Mouse (Mus musculus): ENCODE results near the gene Tub.

Tub gene

DNA sequence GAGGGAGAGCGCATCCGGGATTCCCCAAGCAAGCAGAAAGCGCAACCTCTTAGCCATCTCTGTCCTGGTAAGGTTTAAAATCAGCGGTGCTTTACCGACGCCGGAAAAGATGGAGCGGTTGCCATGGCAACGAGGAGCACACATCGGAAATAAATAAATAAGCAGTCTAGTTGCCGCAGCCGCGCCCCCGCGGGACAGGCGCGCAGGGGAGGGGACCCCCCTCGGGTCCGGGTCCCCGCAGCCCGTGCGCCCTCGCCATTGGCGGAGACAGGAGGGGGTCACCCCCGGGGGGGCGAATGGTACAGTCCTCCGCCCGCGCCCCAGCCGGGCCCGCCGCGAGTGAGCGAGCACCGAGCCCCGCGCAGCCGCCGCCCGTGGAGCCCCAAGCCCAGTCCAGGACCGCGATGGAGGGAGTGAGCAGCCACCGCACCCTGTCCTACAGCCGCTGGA lies at the start of gene Tub:
Gene Tub, plus strand, starts transcription at position 27 of the 450 bp plus-strand sequence.
- DNase-seq, result peak; percentile 87

GRCm38 (mm10) chr7:108903969-108904368 lies 46.2 kb upstream of the Tub start:
- no peak for DNase-seq

- no peak for DNase-seq
Observed at GRCm38 (mm10) chr7:108927043-108927442, 23.1 kb upstream of the Tub start.

DNA sequence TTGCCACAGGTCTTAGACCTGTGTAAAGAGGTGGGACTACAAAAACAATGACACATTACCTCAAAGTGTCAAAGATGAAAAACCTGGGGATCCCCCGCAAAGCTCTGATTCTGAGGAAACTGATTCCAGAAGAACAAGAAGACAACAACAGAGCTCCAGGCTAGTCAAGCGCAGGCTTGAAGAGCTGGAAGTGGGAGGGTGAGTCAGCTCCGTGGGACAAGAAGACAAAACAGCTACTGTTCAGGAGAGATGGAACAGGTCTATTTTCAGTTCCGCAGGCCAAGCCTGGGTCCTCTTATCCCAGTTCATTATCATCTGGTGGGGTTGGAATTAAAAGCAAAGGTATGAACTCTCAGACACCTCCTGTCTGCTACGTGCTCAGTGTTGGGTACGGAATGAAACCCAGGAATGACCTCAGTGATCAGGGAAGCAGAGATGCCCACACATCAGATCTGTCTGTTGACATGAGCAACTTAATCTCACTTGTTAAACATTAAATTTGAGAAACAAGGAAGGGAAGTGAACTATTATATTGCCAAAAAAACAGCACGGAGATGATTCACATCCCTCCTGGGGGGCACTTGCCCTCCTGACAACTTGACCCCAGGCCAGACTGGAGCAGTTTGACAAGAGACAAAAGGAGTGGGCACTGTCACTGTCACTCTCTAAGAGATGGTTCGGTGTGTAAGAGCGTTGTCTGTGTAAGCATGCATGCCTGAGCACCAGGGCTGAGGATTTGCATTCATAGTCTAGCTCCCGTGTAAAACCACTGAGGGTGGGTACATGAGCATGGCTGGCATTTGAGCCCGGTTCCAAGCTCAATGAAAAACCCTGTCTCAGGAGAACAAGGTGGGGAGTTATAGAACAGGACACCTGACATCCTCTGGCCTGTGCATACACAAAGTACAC lies 21.6 kb upstream of the Tub start:
- DNase-seq, result peak; percentile 64

DNA sequence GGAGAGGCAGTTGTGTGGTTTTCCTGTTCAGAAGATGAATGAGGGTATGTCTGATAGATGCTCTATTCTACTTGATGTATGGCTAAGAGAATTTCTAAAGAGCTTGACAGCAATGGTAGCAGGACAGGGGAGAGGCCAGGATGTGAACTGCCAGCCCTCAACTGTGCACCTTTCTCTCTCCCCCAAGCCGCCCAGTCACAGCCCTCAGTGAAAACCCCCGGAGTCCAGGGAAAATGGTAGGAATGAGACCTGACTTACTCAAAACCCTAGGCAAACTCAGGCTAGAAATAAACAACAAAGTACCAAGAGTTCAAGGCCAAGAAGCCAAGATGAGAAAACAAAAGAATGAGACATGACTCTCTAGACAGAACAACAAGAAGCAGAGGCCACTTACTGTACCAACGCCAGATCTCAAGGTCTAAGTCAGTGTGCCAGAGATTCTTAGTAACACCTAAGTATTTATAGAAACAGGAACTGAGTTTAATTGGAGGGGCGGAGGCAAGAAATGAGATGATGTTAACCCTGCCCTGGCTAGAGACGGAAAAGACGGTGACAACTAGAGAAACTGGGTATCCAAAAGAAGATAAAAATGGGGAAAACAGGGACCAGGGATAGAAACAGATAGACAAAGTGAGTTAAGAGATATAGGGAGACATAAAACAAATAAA lies 20.3 kb upstream of the Tub start, which contains the start of gene Nlrp10:
Gene Nlrp10, minus strand, starts transcription at position 453 of the 668 bp plus-strand sequence.
- no peak for DNase-seq

GRCm38 (mm10) chr7:108933794-108934731 lies 16.1 kb upstream of the Tub start, which contains the start of gene Eif3f:
Eif3f (plus strand) TSS chr7:108934417.
- DNase-seq, result peak; percentile 95

DNA sequence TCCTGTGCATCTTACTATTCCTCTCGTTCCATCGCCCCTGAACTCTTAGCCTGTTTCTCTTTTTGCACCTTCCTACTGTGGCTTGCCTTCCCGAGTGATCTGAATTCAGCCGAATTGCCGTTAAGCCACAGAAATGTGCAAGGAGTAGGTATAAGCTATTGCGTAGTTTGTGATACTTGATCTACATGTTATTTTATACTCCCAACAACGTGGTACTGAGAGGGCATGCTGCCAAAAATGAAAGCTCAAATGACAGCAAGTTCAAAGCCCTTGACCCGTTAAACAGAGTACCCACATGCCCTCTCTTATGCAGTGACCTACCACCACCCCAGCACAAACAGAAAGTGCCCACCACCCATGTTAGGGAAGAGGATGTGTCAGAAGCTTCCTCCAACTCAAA lies 15.3 kb upstream of the Tub start:
- no peak for DNase-seq

DNA sequence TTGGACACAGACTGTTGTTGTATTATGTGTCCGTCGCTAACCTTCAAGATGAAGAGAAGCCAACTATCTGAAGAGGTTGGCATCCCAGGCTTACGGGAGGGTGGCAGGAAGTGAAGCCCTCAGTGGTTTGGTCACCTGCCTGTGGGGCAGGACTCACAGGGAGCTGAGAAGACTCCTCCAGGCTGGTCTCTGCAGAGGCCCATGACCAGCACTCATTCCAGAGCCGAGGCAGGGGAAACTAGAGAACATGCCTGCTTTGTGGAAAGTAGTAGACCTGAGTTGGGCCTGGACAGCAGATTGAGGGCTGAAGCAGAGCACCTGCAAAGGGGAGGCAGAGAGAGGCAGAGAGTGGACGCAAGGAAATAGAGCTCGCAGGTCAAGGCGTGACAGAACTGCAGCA lies 14.7 kb upstream of the Tub start:
- DNase-seq, result no peak

DNA sequence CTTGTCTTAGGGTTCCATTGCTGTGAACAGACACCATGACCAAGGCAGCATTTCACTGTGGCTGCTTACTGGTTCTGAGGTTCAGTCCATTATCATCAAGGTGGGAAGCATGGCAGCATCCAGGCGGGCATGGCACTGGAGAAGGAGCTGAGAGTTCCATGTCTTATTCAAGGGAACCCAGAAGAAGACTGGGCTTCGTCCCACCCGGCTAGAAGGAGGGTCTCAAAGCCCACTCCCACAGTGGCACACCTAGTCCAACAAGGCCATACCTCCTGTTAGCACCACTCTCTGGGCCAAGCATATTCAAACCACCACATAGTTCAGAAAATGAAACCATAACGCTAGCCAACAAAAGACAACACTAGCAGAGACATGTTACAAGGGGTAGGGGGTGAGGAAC lies 13.5 kb upstream of the Tub start:
- no peak for DNase-seq

GRCm38 (mm10) chr7:108941466-108941865 lies 8.7 kb upstream of the Tub start:
- peak; percentile 38 for DNase-seq

GRCm38 (mm10) chr7:108944002-108944401 lies 6.1 kb upstream of the Tub start:
- peak; percentile 57 for DNase-seq

- no peak for DNase-seq
Observed at GRCm38 (mm10) chr7:108948611-108949010, 1.5 kb upstream of the Tub start.

DNA sequence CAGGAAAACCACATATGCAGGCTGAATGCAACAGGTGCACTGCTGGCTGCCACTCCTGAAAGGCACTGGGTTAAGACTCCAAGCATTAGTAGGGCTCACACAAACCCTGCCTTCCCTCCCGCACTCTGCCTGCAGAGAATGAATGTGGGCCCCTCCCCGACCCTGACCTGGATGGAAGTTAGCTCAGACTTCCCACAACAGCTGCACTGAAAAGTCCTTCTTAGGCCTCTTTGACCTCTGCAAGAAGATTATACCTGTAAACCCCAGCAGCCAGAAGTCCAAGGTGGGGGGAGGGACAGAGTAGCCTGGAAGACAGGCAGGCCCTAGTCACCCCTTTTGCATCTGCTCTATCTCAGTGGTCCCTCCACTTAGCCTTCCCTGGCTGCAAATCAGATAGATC lies 837 bp upstream of the Tub start:
- no peak for DNase-seq

- peak; percentile 81 for DNase-seq
Observed at GRCm38 (mm10) chr7:108950762-108951331, 709 bp downstream of the Tub start.

DNA sequence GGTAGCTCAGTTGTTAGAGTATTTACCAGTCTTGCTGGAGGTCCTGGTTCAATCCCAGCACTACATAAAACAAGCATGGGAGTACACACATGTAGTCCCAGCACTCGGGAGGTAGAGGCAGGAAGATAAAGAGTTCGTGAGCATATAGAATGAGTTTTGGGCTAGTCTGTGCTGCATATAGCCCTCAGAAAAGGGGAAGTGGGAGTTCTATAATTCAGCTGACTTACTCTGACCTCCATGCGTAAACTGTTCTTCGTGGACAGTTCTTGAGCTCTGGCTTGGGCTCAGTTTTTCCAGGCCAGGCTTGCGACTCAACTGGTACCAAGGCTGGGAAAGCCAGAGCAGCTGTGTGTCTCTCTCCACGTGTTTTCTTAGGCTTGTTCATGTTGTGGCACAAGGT lies 2.7 kb downstream of the Tub start:
- DNase-seq, result no peak

GRCm38 (mm10) chr7:108954185-108954584 lies 4.0 kb downstream of the Tub start:
- DNase-seq, result no peak

GRCm38 (mm10) chr7:108957734-108958133 lies 7.6 kb downstream of the Tub start:
- DNase-seq, result no peak

GRCm38 (mm10) chr7:108965968-108966367 lies 15.8 kb downstream of the Tub start:
- DNase-seq, result no peak

DNA sequence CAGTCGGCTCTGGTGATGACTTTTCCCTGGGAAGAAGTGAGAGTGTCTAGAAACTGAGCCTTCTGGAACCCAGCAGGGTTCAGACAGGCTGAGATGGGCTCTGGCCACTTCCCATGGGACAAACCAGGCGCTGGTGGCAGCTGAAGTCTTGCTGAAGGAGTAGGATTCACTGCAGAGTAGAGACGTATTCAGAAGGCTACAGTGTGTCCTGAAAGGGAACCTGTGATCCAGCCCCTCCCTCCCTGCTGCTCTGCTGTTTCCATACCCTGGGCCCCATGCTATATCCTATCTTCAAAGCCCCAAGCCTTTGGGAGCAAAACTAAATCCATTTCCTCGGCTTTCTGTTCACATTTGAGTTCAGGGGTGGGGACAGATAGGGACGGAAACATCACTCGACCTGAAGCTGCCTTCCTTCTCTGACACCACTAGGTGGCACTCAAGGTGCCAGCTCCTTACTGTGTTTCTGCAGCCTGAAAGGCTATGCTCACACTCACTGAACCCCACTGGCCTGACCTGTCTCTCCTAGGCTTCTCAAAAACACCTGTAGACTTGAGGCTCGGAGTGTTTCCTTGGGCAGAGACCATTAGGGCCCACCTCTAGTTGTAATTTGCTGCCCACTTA lies 16.7 kb downstream of the Tub start:
- DNase-seq, result peak; percentile 76

DNA sequence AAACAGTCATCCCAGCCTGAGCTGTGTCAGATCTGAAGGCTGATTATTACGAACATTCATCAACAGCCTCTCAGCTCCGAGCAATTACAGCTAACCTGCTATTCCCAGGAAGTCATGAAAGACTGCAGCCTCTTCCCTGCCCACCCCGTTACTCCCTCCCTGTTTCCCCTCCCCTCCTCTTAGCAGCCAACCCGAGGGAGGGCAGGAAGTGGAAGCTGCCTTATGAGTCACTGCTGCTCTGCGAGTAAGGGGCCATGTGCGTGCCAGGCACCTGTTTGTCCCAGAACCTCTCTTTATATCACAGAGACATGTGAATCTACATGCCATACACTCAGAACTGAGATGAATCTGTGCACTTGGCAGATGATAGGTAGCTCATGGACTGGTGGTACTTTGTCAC lies 18.1 kb downstream of the Tub start:
- peak; percentile 41 for DNase-seq

DNA sequence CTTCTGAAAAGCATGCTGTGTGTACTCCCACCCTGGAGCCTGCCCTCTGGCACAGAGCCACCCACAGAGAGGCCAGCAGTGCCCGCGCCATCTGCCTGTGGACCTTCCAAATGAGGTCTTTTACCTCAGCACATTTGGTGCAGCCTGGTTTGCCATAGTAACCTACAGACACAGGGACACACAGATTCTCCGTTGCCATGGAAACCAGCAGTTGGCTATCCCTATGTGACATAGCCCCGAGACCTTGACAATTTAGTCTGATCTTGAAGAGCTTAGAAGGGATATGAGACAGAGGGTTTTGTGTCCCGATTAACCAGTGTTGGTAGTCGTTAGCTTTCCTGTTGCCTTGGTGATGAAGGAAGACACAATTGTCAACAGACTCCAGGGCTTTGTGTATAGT lies 22.1 kb downstream of the Tub start:
- DNase-seq, result no peak
